Mouse (Mus musculus) ES-Bruce4 (cell line): Measurements from ENCODE around the gene Pak1ip1.

Experiments
- CTCF ChIP-seq: IDR thresholded peaks from one replicate; pipeline ENCODE4 v1.8.1; 2011; ENCODE audit warnings: low read depth, low read length
- EP300 ChIP-seq: IDR thresholded peaks from 2 replicates; pipeline ENCODE4 v1.6.1; 2011; ENCODE audit warnings: low read depth, low read length; ENCODE audit not compliant: insufficient read depth
- POLR2A ChIP-seq: IDR thresholded peaks from one replicate; pipeline ENCODE4 v1.8.1; 2011; ENCODE audit warnings: low read length; ENCODE audit not compliant: insufficient read depth

- TF ChIP-seq CTCF (no peak), POLR2A (peak; percentile 87), EP300 (no peak)
These were observed 15.2 kb downstream of the Pak1ip1 start, which contains the start of gene Tmem14c for GRCm38 (mm10) chr13:41015829-41016634.
